Mouse (Mus musculus) NIH3T3 (cell line): ENCODE results near the gene 2610318N02Rik.

ENCODE experiments used
- DNase-seq: peaks from one replicate; pipeline ENCODE4 v3.0.0-alpha.2; 2012; ENCODE audit warnings: low read depth

2610318N02Rik gene

GRCm38 (mm10) chr16:17110771-17111743 is 13.9 kb downstream of the 2610318N02Rik start, which contains the start of gene Ppil2:
TSS of gene Ppil2 (minus strand) at chr16:17111257.
- peak; percentile 84 for DNase-seq

GRCm38 (mm10) chr16:17104600-17104999 is 20.4 kb downstream of the 2610318N02Rik start:
- DNase-seq: peak; percentile 76

- peak; percentile 77 for DNase-seq
Measured at GRCm38 (mm10) chr16:17102630-17103220, 22.2 kb downstream of the 2610318N02Rik start.

- no peak for DNase-seq
Measured at GRCm38 (mm10) chr16:17096938-17097337, 28.0 kb downstream of the 2610318N02Rik start.

- DNase-seq: no peak
Measured at GRCm38 (mm10) chr16:17088346-17088745, 36.6 kb downstream of the 2610318N02Rik start.

- no peak for DNase-seq
Measured at GRCm38 (mm10) chr16:17086669-17087193, 38.2 kb downstream of the 2610318N02Rik start.

- DNase-seq: no peak
Measured at GRCm38 (mm10) chr16:17086241-17086640, 38.7 kb downstream of the 2610318N02Rik start.

GRCm38 (mm10) chr16:17085636-17086035 is 39.3 kb downstream of the 2610318N02Rik start:
- DNase-seq: no peak

- DNase-seq: no peak
Measured at GRCm38 (mm10) chr16:17082121-17082792, 42.7 kb downstream of the 2610318N02Rik start.

GRCm38 (mm10) chr16:17078101-17078500 is 46.9 kb downstream of the 2610318N02Rik start:
- no peak for DNase-seq

- DNase-seq: no peak
Measured at GRCm38 (mm10) chr16:17076869-17077268, 48.1 kb downstream of the 2610318N02Rik start.

- no peak for DNase-seq
Measured at GRCm38 (mm10) chr16:17076301-17076700, 48.7 kb downstream of the 2610318N02Rik start.

- DNase-seq: no peak
Measured at GRCm38 (mm10) chr16:17073000-17073399, 52.0 kb downstream of the 2610318N02Rik start.

GRCm38 (mm10) chr16:17070716-17071115 is 54.3 kb downstream of the 2610318N02Rik start:
- no peak for DNase-seq

- DNase-seq: peak; percentile 85
Measured at GRCm38 (mm10) chr16:17069511-17070443, 55.2 kb downstream of the 2610318N02Rik start, which contains the start of gene Ypel1. TSS of gene Ypel1 (plus strand) at chr16:17069696.

- peak; percentile 30 for DNase-seq
Measured at GRCm38 (mm10) chr16:17067552-17067951, 57.4 kb downstream of the 2610318N02Rik start.
